Mouse (Mus musculus) brain, embryonic 14.5 days (tissue): Measurements from ENCODE around the gene Nrgn.

Experiments
- CTCF ChIP-seq: fragments of 200-500 bp; IDR thresholded peaks from 2 replicates; pipeline ENCODE4 v1.5.1; 2012; ENCODE audit warnings: inconsistent platforms, mild to moderate bottlenecking, moderate library complexity, borderline replicate concordance; ENCODE audit not compliant: insufficient read depth, insufficient read length; ENCODE audit errors: extremely low read depth
- POLR2A ChIP-seq: fragments of 200-500 bp; IDR thresholded peaks from 2 replicates; pipeline ENCODE4 v1.6.1; 2012; ENCODE audit warnings: mild to moderate bottlenecking, inconsistent platforms, borderline replicate concordance; ENCODE audit not compliant: poor library complexity, insufficient read depth, insufficient read length, severe bottlenecking; ENCODE audit errors: extremely low read depth

GRCm38 (mm10) chr9:37528225-37528970, 24.3 kb downstream of the Nrgn start:
- TF ChIP-seq CTCF (no peak), POLR2A (no peak)
